Mouse (Mus musculus) 3134 (cell line): Measurements from ENCODE around the gene Atp2a3.

Experiments
- DNase-seq: peaks from one replicate; pipeline ENCODE4 v3.0.0-alpha.2; 2011; ENCODE audit warnings: low spot score; ENCODE audit not compliant: insufficient read length; ENCODE audit errors: extremely low read depth

Atp2a3 gene

DNA sequence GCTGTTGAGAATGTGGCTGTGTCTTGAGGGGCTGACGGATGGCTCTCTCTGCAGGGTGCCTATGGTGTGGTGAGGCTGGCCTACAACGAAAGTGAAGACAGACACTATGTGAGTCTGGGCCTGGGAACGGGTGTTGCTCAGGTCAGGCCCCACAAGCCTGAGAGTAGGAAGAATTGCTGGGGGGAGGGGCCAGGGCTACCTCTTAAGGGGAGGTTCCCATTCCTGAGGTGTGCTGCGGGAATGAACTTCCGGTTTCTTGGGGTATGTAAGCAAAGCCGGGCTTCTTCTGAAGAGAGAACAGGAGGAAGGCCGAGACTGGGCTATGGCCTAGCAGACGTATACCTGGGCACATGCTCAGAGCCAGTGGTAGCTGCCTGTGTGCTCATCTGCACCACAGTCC, 66.0 kb downstream of the Atp2a3 start:
- no peak for DNase-seq

DNA sequence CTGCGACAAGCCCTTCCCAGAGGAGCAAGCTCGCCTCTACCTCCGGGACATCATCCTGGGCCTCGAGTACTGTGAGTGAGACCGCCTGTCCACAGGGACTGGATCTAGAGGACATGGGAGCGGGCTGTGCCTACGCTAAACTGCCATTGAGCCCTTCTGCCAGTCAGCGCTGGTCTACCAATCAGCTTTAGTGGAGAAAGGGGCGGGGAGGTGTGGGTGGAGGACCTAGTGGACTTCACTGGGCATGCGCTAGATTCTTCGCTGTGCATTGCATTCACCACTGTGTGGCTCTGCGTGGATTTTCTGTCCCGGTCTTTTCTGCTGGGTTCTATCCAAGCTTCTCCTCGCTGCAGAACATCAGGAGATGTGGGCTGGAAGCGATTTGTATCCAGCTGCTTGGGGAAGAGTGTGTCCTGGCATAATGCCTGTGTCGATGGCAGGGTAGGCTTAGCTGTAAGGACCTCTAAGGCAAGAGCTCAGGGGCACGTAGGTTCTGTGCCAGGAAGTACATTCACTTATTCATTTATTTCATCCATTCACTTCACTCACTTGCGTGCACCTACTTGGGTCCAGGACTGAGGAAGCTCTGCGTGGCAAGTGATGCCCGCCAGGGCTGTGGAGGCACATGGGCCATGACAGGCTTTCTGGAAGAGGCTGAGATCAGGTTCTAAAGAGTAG, 70.0 kb downstream of the Atp2a3 start:
- no peak for DNase-seq

DNA sequence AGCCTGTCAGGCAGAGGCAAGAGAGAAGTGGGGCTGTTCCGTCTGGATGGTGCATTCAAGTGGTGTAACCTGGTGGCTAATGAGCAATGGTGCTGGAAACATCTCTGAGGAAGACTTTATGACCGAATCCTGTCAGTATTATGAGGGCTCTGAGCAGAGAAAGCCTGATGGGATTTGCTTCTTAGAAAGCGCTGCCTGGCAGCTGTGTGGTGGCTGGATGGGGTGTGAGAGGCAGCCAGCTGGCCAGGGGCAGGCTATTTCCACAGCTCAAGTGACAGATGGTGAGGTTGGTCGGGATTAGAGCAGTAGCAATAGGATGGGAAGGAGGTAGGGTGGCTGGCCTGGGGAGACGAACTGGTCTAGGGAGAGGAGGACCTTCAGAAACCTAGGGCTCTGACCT, 70.6 kb downstream of the Atp2a3 start:
- DNase-seq = no peak

DNA sequence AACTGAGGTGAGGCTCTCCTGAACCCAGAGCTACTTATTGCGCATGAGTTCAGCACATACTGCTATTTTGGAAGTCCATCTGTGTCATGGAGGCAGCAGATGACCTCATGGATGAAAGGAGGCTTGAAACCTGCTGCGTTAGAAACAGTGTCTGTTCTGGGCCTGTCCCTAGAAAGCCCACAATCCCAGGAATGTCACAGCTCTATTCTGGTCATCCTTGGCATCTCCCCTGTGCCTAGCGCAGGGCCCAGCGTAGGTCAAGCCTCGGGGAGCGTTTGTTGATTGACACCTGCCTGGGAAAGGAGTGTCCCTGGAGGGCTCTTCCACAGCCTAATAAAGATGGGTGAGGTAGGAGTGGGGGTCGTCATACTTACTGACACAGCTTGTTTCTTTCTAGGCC, 75.1 kb downstream of the Atp2a3 start:
- no peak for DNase-seq

DNA sequence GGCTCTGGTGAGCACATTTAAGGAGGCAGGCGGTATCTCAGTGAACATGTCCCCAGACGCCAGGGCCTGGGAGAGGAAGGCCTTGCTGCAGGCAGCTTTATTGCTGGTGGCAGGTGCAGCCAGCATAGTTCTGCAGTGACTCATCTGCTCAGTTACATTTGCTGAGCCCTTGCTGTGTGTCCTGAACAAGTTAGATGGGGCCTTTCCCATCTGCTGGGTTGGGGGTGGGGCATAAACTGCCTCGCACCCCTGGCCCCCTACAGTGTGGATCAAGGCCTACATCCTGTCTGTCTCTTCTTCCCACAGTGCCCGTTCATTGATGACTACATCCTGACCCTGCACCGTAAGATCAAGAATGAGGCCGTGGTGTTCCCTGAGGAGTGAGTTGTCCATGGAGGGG, 75.9 kb downstream of the Atp2a3 start:
- DNase-seq = peak; percentile 59

DNA sequence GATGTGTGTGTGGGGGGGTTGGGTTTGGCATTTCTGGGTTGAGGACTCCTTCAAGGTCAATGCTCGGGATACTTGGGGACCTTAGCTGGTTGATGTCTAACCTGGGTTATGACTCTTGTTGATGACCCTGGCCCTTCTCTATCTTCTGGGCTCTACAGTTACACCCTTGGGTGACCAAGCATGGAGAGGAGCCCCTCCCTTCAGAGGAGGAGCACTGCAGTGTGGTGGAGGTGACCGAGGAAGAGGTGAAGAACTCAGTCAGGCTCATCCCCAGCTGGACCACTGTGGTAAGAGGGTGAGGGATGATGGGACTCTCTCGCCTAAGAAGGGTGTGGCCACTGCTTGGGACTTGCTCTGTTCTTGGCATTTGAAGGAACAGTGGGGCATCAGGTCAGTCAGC, 76.7 kb downstream of the Atp2a3 start:
- DNase-seq = no peak

DNA sequence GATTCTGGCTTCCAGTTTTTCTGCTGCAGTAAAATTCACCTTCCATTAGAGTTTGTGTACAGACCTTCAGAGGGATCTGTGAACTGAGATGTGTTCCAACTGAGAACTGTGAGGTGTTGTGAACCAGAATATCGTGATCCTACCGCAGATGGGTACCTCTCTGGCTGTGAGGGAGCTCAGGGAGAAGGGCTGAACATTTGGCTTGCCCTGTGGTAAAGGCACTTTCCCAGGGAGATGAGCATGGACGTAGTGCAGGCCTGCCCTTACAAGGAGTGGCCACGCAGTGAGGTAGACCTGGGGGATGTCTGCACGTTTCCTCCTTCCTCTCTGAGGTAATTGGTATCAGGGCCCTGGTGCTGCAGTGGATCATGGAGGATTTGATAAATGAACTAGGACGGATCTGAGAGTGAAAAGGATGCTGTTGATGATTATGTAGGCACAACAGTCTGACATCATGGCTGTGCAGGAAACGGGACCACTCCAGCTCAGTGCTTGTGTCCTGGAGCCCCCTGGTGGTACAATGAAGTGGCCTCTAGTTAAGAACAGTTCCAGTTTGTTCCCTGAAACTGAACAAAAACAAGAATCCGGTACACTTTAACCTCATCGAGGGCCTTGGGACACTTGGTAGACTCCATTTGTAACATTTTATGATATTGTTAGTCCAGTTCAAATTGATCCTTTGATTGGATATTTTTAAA, 78.3 kb downstream of the Atp2a3 start:
- no peak for DNase-seq
